Mouse (Mus musculus): ENCODE data around the gene Adgrg3.

DNA sequence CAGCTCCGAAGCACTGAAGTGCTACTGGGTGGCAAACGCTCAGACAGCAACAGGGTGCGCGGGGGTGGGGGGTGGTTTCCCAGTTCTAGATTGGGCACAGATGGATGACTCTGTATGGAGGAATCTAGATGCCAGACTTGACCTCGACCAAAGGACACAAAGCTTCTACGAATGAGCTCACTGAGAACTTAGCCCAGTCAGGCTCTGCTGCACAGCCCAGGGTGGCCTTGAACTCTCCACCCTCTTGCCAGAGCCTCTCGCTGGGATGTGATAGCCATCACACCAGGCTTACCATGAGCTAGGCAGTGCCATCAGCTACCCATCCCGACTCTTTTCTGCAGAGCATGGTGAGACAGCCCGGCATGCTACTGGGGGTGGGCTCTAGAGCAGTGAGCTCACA lies 43.7 kb upstream of the Adgrg3 start:
- TF ChIP-seq MYOG (IDR thresholded peaks at IDR 0.05; ENCODE audit: control insufficient read depth in 1 of 3, insufficient read depth in 1 of 3, insufficient read length in 2 of 3, low read depth in 2 of 3) (no peak), POLR2AphosphoS2 (IDR thresholded peaks at IDR 0.05; ENCODE audit: insufficient read length, low read depth) (no peak), USF1 (IDR thresholded peaks at IDR 0.05; ENCODE audit: low read depth) (no peak), POLR2A (IDR thresholded peaks at IDR 0.05; ENCODE audit: insufficient read length, low read depth) (no peak), E2F4 (IDR thresholded peaks at IDR 0.05; ENCODE audit: insufficient read depth) (no peak), TCF12 (IDR thresholded peaks at IDR 0.05; ENCODE audit: insufficient read depth, poor library complexity, severe bottlenecking) (no peak), MAX (IDR thresholded peaks at IDR 0.05; ENCODE audit: low read depth) (no peak)

All from myocyte (in vitro differentiated cells).